Mouse (Mus musculus): Measurements from ENCODE around the gene D430019H16Rik. TPM values are rescaled to one million over a fixed set of nuclear protein-coding genes. Genes with fewer than 3 reads are reported as not detected.

D430019H16Rik gene
- polyA plus RNA-seq (2014; fragmentation: Nextera tagmentation; extraction: Ambion mirVana), result 0.49 and 0.93 TPM in 2 replicates

DNA sequence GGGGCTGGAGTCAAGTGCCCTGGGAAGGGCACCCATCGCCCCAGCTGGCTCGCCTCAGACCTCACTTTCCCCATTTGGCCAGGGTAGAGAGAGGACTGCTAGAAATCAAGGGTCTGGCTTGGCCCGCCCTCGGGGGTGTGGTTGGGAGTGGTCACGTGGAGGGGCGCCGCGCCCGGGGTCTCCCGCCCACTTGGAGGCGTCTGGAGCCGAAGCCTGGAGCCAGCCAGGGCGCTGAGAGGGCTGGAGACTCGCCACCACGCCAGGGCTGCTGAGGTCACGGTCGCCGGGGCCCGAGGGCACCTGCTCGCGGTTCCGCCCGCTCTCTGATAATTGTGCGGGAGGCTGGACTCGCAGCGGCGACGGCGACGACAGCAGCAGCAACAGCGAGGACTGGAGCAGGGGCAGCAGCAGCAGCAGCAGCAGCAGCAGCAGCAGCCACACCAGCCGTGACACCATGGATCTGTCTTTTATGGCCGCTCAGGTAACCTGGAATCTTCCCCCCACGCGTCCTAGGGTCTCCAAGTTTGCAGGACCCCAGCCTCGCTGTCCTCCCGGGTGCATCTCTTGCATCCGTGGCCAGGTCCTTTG is at the start of gene D430019H16Rik:
Gene D430019H16Rik, plus strand, starts transcription at position 187 of the 588 bp plus-strand sequence.
- no peak within 1 kb of the TSS for H3K27ac ChIP-seq (ENCODE audit: low read depth, low read length)
- ATAC-seq (replicated peaks; ENCODE audit: low FRiP score) (peak; percentile 79), DNase-seq (ENCODE audit: low spot score) (peak; percentile 78)
- H3K4me2 ChIP-seq, result peak within 1 kb of the TSS; percentile 73
- peak within 1 kb of the TSS; percentile 54 for H3K4me3 ChIP-seq (ENCODE audit: low read depth, low read length)
- 1% methylated on average over 38 of the region's 38 CpGs for WGBS
- H3K4me1 ChIP-seq (replicated peaks; ENCODE audit: control insufficient read depth, insufficient read depth, low read length), result peaks cover 5% of the 10 kb centered on the region
- no peaks in the 10 kb centered on the region for H3K36me3 ChIP-seq (ENCODE audit: control insufficient read depth, insufficient read depth, low read length)
- peak within 1 kb of the TSS; percentile 50 for H3K9ac ChIP-seq (ENCODE audit: low read depth, low read length)
- H3K9me3 ChIP-seq (ENCODE audit: control insufficient read depth, low read length), result no peaks in the 10 kb centered on the region
- 0 out of 2 replicates have a peak, but pooled peaks cover 5% of the 10 kb centered on the region for H3K27me3 ChIP-seq (replicated peaks; ENCODE audit: control insufficient read depth, insufficient read depth, low read length)

DNA sequence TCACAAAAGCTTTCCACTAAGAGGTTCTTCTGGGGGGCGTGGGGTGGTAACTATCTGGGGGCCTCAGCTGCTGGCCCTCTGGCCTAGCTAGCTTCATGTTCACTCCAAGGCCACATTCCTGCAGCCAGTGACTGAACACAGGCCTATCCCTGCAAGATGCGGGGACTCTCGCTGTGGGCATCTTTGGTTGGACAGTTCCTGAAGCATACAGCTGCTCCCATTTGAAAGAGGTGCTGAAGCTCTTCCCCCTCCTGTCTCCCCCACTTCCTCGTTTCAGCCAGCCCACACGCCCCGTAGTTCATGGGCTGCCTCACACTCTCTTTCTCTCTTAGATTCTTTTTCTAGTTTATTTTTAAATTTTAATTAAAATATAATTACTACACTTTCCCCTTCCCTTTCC is 47.6 kb upstream of the D430019H16Rik start:
- Histone ChIP-seq H3K36me3 (ENCODE audit: control insufficient read depth, insufficient read depth, low read length) (no peaks in the 10 kb centered on the region), H3K9me3 (ENCODE audit: control insufficient read depth, low read length) (no peaks in the 10 kb centered on the region), H3K27me3 (replicated peaks; ENCODE audit: control insufficient read depth, insufficient read depth, low read length) (no peaks in the 10 kb centered on the region), H3K27ac (ENCODE audit: low read depth, low read length) (no peak overlapping the region), H3K9ac (ENCODE audit: low read depth, low read length) (no peak overlapping the region), H3K4me1 (replicated peaks; ENCODE audit: control insufficient read depth, insufficient read depth, low read length) (no peaks in the 10 kb centered on the region), H3K4me2 (no peak overlapping the region), H3K4me3 (ENCODE audit: low read depth, low read length) (no peak overlapping the region)
- no peak for ATAC-seq (replicated peaks; ENCODE audit: low FRiP score)
- no peak for DNase-seq (ENCODE audit: low spot score)
- WGBS, result 59% methylated on average over 6 of the region's 6 CpGs

- no peaks in the 10 kb centered on the region for H3K27me3 ChIP-seq (replicated peaks; ENCODE audit: control insufficient read depth, insufficient read depth, low read length)
- 88% methylated on average over 8 of the region's 8 CpGs for WGBS
- H3K9ac ChIP-seq (ENCODE audit: low read depth, low read length), result no peak overlapping the region
- ATAC-seq (replicated peaks; ENCODE audit: low FRiP score) (no peak), DNase-seq (ENCODE audit: low spot score) (no peak)
- no peak overlapping the region for H3K4me3 ChIP-seq (ENCODE audit: low read depth, low read length)
- H3K27ac ChIP-seq (ENCODE audit: low read depth, low read length), result no peak overlapping the region
- no peaks in the 10 kb centered on the region for H3K4me1 ChIP-seq (replicated peaks; ENCODE audit: control insufficient read depth, insufficient read depth, low read length)
- no peaks in the 10 kb centered on the region for H3K9me3 ChIP-seq (ENCODE audit: control insufficient read depth, low read length)
- H3K36me3 ChIP-seq (ENCODE audit: control insufficient read depth, insufficient read depth, low read length), result no peaks in the 10 kb centered on the region
- no peak overlapping the region for H3K4me2 ChIP-seq
Observed at GRCm38 (mm10) chr12:105413909-105414308, 39.7 kb upstream of the D430019H16Rik start.

- WGBS, result 38% methylated on average over 6 of the region's 6 CpGs
Observed at GRCm38 (mm10) chr12:105420476-105420875, 33.2 kb upstream of the D430019H16Rik start.

DNA sequence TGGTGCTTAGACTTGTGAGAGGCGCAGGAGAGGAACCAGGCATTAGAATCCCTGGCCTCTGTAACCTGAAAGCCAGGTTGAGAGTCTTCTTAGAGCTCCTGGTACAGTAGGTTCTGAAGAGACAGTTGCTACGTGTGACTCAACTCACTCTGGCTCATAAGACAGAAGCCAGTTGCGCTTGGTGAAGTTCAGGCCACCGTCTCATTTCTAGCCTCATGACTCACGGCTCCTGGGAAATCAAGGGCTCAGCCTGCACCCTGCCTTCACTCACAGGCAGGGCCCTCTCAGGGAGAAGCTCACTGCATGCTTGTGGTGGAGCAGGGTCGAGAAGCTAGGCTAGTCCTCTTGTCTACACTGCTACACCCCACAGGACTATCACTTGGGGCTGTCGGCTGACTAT is 27.1 kb upstream of the D430019H16Rik start:
- no peak for DNase-seq (ENCODE audit: low spot score)
- Histone ChIP-seq H3K4me2 (no peak overlapping the region), H3K9ac (ENCODE audit: low read depth, low read length) (no peak overlapping the region), H3K9me3 (ENCODE audit: control insufficient read depth, low read length) (no peaks in the 10 kb centered on the region), H3K27me3 (replicated peaks; ENCODE audit: control insufficient read depth, insufficient read depth, low read length) (no peaks in the 10 kb centered on the region), H3K4me1 (replicated peaks; ENCODE audit: control insufficient read depth, insufficient read depth, low read length) (no peaks in the 10 kb centered on the region), H3K36me3 (ENCODE audit: control insufficient read depth, insufficient read depth, low read length) (no peaks in the 10 kb centered on the region), H3K4me3 (ENCODE audit: low read depth, low read length) (no peak overlapping the region), H3K27ac (ENCODE audit: low read depth, low read length) (no peak overlapping the region)
- ATAC-seq (replicated peaks; ENCODE audit: low FRiP score), result no peak
- WGBS, result 60% methylated on average over 7 of the region's 7 CpGs

More at GRCm38 (mm10) chr12:105420476-105420875, 33.2 kb upstream of the D430019H16Rik start:
- no peaks in the 10 kb centered on the region for H3K36me3 ChIP-seq (ENCODE audit: control insufficient read depth, insufficient read depth, low read length)
- DNase-seq (ENCODE audit: low spot score) (no peak), ATAC-seq (replicated peaks; ENCODE audit: low FRiP score) (no peak)
- no peaks in the 10 kb centered on the region for H3K9me3 ChIP-seq (ENCODE audit: control insufficient read depth, low read length)
- no peak overlapping the region for H3K4me2 ChIP-seq
- H3K27ac ChIP-seq (ENCODE audit: low read depth, low read length), result no peak overlapping the region
- H3K9ac ChIP-seq (ENCODE audit: low read depth, low read length), result no peak overlapping the region
- no peaks in the 10 kb centered on the region for H3K4me1 ChIP-seq (replicated peaks; ENCODE audit: control insufficient read depth, insufficient read depth, low read length)
- H3K4me3 ChIP-seq (ENCODE audit: low read depth, low read length), result no peak overlapping the region
- no peaks in the 10 kb centered on the region for H3K27me3 ChIP-seq (replicated peaks; ENCODE audit: control insufficient read depth, insufficient read depth, low read length)

- Histone ChIP-seq H3K4me3 (ENCODE audit: low read depth, low read length) (no peak overlapping the region), H3K9ac (ENCODE audit: low read depth, low read length) (no peak overlapping the region), H3K36me3 (ENCODE audit: control insufficient read depth, insufficient read depth, low read length) (no peaks in the 10 kb centered on the region), H3K9me3 (ENCODE audit: control insufficient read depth, low read length) (no peaks in the 10 kb centered on the region), H3K27ac (ENCODE audit: low read depth, low read length) (no peak overlapping the region), H3K27me3 (replicated peaks; ENCODE audit: control insufficient read depth, insufficient read depth, low read length) (no peaks in the 10 kb centered on the region), H3K4me1 (replicated peaks; ENCODE audit: control insufficient read depth, insufficient read depth, low read length) (no peaks in the 10 kb centered on the region), H3K4me2 (no peak overlapping the region)
- DNase-seq (ENCODE audit: low spot score) (peak; percentile 46), ATAC-seq (replicated peaks; ENCODE audit: low FRiP score) (peak; percentile 31; the same call in 1 of the 2 replicates)
- 30% methylated on average over 10 of the region's 10 CpGs for WGBS
Observed at GRCm38 (mm10) chr12:105427039-105427757, 26.5 kb upstream of the D430019H16Rik start.

DNA sequence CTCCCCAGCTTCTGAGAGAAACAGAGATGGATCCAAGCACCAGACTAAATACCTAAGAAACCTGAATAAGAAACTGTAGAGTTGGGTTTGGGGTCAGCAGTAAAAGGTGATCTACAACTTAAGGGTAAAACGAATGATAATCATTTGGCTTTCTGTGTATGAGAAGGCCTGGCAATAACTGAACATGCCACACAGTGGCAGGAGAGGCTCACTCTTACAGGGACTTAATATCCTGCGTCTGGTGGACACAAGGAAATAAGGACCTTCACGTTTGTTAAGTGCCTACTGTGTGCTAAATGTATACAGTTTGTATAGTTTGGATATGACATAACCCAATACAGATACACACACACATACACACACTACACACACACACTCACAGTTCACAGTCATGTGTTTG is 21.8 kb upstream of the D430019H16Rik start:
- H3K9ac ChIP-seq (ENCODE audit: low read depth, low read length), result no peak overlapping the region
- ATAC-seq (replicated peaks; ENCODE audit: low FRiP score), result no peak
- WGBS, result 49% methylated on average over 3 of the region's 3 CpGs

DNA sequence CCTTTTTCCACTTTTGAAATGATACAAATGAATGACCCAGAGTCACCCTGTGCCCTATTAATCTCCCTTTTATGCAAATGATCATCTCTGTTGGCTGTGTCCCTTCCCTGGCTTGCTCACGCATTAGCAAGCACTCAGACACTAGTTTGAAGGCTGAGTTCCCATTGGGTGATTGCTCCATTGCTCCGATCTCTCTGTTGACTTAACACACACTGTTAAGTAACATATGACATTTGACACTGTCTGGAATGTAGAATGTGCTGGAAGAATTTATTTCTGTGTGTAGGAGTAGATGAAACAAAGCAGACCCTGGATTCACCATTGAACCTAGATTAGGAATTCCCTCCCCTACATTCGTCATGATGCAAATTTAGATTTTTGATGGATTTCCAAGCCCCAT is 20.8 kb upstream of the D430019H16Rik start:
- Histone ChIP-seq H3K4me2 (no peak overlapping the region), H3K4me1 (replicated peaks; ENCODE audit: control insufficient read depth, insufficient read depth, low read length) (no peaks in the 10 kb centered on the region), H3K27me3 (replicated peaks; ENCODE audit: control insufficient read depth, insufficient read depth, low read length) (no peaks in the 10 kb centered on the region), H3K27ac (ENCODE audit: low read depth, low read length) (no peak overlapping the region), H3K9ac (ENCODE audit: low read depth, low read length) (no peak overlapping the region), H3K36me3 (ENCODE audit: control insufficient read depth, insufficient read depth, low read length) (no peaks in the 10 kb centered on the region), H3K9me3 (ENCODE audit: control insufficient read depth, low read length) (no peaks in the 10 kb centered on the region), H3K4me3 (ENCODE audit: low read depth, low read length) (no peak overlapping the region)
- DNase-seq (ENCODE audit: low spot score), result no peak
- no peak for ATAC-seq (replicated peaks; ENCODE audit: low FRiP score)
- WGBS, result 66% methylated on average over 3 of the region's 3 CpGs

More for the DNA sequence above, 21.8 kb upstream of the D430019H16Rik start:
- Histone ChIP-seq H3K36me3 (ENCODE audit: control insufficient read depth, insufficient read depth, low read length) (no peaks in the 10 kb centered on the region), H3K4me1 (replicated peaks; ENCODE audit: control insufficient read depth, insufficient read depth, low read length) (no peaks in the 10 kb centered on the region), H3K27ac (ENCODE audit: low read depth, low read length) (no peak overlapping the region), H3K4me2 (no peak overlapping the region), H3K9me3 (ENCODE audit: control insufficient read depth, low read length) (no peaks in the 10 kb centered on the region), H3K4me3 (ENCODE audit: low read depth, low read length) (no peak overlapping the region), H3K27me3 (replicated peaks; ENCODE audit: control insufficient read depth, insufficient read depth, low read length) (no peaks in the 10 kb centered on the region)
- DNase-seq (ENCODE audit: low spot score), result no peak

DNA sequence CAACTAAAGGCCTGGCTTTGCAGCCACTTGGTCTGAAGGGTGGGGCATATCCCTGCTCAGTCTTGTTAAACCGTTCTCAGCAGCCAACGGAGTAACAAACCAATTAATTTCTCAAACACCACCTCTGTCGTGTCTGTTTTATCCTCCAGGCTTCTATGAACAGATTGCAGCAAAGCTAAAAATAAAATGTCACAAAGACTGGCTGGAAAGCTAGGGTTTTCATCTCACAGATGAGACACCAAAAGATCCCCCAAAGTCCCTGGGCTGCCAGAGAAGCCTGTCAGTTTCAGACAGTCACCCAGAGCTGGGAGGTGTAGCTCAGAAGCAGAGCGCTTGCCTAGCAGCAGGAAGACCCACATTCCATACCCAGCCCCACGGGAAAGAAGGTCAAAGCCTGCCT is 15.4 kb upstream of the D430019H16Rik start:
- H3K4me3 ChIP-seq (ENCODE audit: low read depth, low read length), result no peak overlapping the region
- no peak overlapping the region for H3K9ac ChIP-seq (ENCODE audit: low read depth, low read length)
- H3K27me3 ChIP-seq (replicated peaks; ENCODE audit: control insufficient read depth, insufficient read depth, low read length), result no peaks in the 10 kb centered on the region
- H3K36me3 ChIP-seq (ENCODE audit: control insufficient read depth, insufficient read depth, low read length), result no peaks in the 10 kb centered on the region
- no peaks in the 10 kb centered on the region for H3K9me3 ChIP-seq (ENCODE audit: control insufficient read depth, low read length)
- H3K4me1 ChIP-seq (replicated peaks; ENCODE audit: control insufficient read depth, insufficient read depth, low read length), result no peaks in the 10 kb centered on the region
- WGBS, result 56% methylated on average over 5 of the region's 5 CpGs
- no peak overlapping the region for H3K4me2 ChIP-seq
- no peak for ATAC-seq (replicated peaks; ENCODE audit: low FRiP score)
- no peak overlapping the region for H3K27ac ChIP-seq (ENCODE audit: low read depth, low read length)
- no peak for DNase-seq (ENCODE audit: low spot score)
